In genomic region chr6:47191277-47191800, GRCm38 (mm10) we compare ENCODE assay signal across 8 mouse cellular contexts.
A peak's percentile ranks its signal among the peaks of the same experiment; 100 is the strongest.
DNase-seq lines count a peak whose midpoint lies in the region; ATAC-seq and TF ChIP-seq lines count a peak whose summit lies in the region.

No protein-coding gene starts in this region.

- TF ChIP-seq CTCF in cerebellum, adult 2 months (IDR thresholded peaks at IDR 0.05; ENCODE audit: borderline replicate concordance, insufficient read depth, low read depth, low read length), result peak; percentile 62
- peak; percentile 82 for TF ChIP-seq CTCF in lung, embryonic 14.5 days (IDR thresholded peaks at IDR 0.05; ENCODE audit: low read depth)

- no peak overlapping the region for H3K4me3 ChIP-seq in cerebellum, adult 2 months (replicated peaks; ENCODE audit: insufficient read depth, low read depth, low read length)
- H3K4me3 ChIP-seq in lung, embryonic 14.5 days (ENCODE audit: low read depth, low read length), result no peak overlapping the region

- no peak overlapping the region for H3K9ac ChIP-seq in lung, embryonic 14.5 days

- peak; percentile 25 to 33 for DNase-seq in cerebellum, adult 2 months
- peak; percentile 60 for DNase-seq in CD4-positive helper T cell, adult 2 months (ENCODE audit: low read depth, low spot score)
- DNase-seq in c-Kit-positive CD71-positive TER-119-positive erythroid progenitor cells, embryonic 14.5 days (ENCODE audit: low spot score), result peak; percentile 75
- peak; percentile 24 for DNase-seq in gastrocnemius, postnatal 14 days
- peak; percentile 37 to 52 for DNase-seq in kidney, postnatal 25 days
- DNase-seq in lung, embryonic 14.5 days, result peak; percentile 87
- peak; percentile 40 for DNase-seq in skeletal muscle tissue, adult 2 months (ENCODE audit: low read depth, low spot score)

- H3K27ac ChIP-seq in cerebellum, adult 2 months (ENCODE audit: insufficient read depth, low read length), result no peak overlapping the region
- H3K27ac ChIP-seq in lung, embryonic 14.5 days (ENCODE audit: low read depth), result no peak overlapping the region

- H3K4me1 ChIP-seq in cerebellum, adult 2 months (ENCODE audit: control insufficient read depth, insufficient read depth, low read length), result no peaks in the 10 kb centered on the region
- no peaks in the 10 kb centered on the region for H3K4me1 ChIP-seq in lung, embryonic 14.5 days (ENCODE audit: insufficient read depth)

- H3K4me2 ChIP-seq in lung, embryonic 14.5 days, result peak overlapping the region; percentile 42

- 12% methylated on average over 7 of the region's 7 CpGs for WGBS in cerebellum, adult 2 months
- 13% methylated on average over 7 of the region's 7 CpGs for WGBS in lung, embryonic 14.5 days

- no peaks in the 10 kb centered on the region for H3K36me3 ChIP-seq in lung, embryonic 14.5 days (ENCODE audit: insufficient read depth)

- H3K27me3 ChIP-seq in cerebellum, adult 2 months (ENCODE audit: control insufficient read depth, insufficient read depth, low read length), result no peaks in the 10 kb centered on the region
- no peaks in the 10 kb centered on the region for H3K27me3 ChIP-seq in lung, embryonic 14.5 days (ENCODE audit: insufficient read depth, low read length)

- no peak for TF ChIP-seq POLR2A in cerebellum, adult 2 months (IDR thresholded peaks at IDR 0.05; ENCODE audit: borderline replicate concordance, insufficient read depth, low read length)

- H3K9me3 ChIP-seq in lung, embryonic 14.5 days (ENCODE audit: low read depth, low read length), result no peaks in the 10 kb centered on the region

- intact Hi-C loops in gastrocnemius, postnatal 14 days (cut with DNase I; ENCODE audit: low total_unique reads), result no loop called here

- no peak for ATAC-seq in cerebellum, adult (ENCODE audit: insufficient number of reproducible peaks, low FRiP score, low TSS enrichment)
- ATAC-seq in lung, embryonic 14.5 days (ENCODE audit: insufficient read depth), result no peak; the same call in 1 of the 2 replicates

Comparison
In these comparisons a context has a peak if more than half of its experiments do, and no peak if none do; other contexts are left out.
1. DNase-seq: peak in every context shown above with its lines; median percentile 87 in lung, embryonic 14.5 days; 75 in c-Kit-positive CD71-positive TER-119-positive erythroid progenitor cells, embryonic 14.5 days; 60 in CD4-positive helper T cell, adult 2 months; 44 in kidney, postnatal 25 days; 40 in skeletal muscle tissue, adult 2 months; 29 in cerebellum, adult 2 months; 24 in gastrocnemius, postnatal 14 days.